Mouse (Mus musculus) c-Kit-negative CD71-positive TER-119-positive erythroid progenitor cells, embryonic 14.5 days (primary cell): ENCODE data around the gene Gcm1.

ENCODE experiments used
- DNase-seq: peaks from one replicate; pipeline ENCODE4 v3.0.0-alpha.2; 2013; ENCODE audit warnings: low read depth, low spot score

The Gcm1 gene

GRCm38 (mm10) chr9:78051677-78052076 is at the start of gene Gcm1:
Gcm1 (plus strand) TSS chr9:78051924.
- no peak for DNase-seq

GRCm38 (mm10) chr9:78003278-78003677 is 48.4 kb upstream of the Gcm1 start:
- DNase-seq = no peak

DNA sequence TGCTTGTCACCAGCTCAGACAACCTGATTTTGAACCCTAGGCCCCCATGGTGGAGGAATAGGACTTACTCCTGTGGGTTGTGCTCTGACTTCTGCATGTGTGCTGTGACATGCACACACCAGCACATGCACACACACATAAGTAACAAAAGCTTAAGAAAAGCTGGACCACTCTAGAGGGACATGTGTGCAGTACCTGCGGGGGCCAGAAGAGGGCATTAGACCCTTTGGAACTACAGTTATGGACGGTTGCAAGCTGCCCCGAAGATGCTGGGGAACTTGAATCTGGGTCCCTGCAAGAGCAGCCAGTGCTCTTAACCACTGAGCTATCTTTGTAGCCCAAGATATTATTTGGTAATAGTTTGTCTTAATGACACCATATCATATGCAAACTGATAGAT is 46.2 kb upstream of the Gcm1 start:
- no peak for DNase-seq

DNA sequence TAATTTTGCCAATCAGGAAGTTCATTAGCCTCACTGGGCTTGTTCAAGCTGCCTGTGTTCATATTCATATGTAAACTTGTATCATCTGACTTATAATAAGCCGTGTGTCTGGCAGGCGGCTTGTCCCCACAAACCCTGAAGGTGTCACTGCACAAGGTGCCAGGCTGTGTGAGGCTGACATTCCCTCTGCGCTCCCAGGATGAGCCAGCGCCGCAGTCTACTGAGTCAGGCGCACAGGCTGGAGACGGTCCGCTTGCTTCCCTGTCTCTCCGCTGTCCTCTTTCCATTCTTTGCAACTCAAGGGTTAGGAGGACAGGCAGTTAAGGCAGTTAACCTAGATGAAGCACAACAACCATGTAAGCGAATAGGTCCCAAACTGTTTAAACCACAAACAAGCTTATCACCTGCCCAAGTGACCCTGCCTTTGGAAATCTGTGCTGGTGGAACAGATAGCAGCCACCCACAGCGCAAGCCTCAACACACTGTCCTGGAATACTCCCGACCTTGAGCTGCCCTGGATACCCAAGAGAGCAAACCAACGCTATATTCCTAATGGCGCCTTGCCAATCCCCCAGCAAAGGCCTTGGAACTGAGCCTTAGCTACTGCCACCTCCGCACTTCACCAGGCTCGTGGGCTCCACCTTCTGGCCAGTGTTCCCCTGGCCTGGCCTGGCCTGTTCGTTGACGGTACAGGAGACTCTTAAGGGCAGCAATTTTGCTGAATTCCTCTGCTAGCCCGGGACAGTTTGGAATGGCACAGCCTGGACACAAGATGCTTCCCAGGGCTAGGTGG is 45.3 kb upstream of the Gcm1 start:
- no peak for DNase-seq

GRCm38 (mm10) chr9:78009382-78009781 is 42.3 kb upstream of the Gcm1 start:
- no peak for DNase-seq

- DNase-seq = no peak
Measured at GRCm38 (mm10) chr9:78010187-78010586, 41.5 kb upstream of the Gcm1 start.

GRCm38 (mm10) chr9:78010707-78011106 is 41.0 kb upstream of the Gcm1 start:
- DNase-seq = no peak

DNA sequence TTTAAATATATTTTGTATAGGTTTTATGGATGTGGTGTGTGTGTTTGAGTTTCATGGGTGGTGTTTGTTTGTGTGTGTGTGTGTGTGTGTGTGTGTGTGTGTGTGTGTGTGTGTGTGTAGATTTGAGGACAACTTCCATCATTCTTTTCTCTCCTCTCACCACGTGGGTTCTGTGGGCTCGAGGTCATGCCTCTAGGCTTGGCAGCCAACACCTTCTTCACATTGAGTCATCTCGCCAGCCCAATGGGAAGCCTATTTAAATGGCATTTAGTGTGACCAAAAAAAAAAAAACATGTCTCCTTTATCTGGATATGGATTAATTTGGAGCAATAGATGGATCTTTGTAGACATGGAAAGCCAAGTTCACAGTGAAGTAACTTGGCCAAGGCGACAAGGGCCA is 39.7 kb upstream of the Gcm1 start:
- DNase-seq = no peak

- DNase-seq = no peak
Measured at GRCm38 (mm10) chr9:78012681-78013080, 39.0 kb upstream of the Gcm1 start.

DNA sequence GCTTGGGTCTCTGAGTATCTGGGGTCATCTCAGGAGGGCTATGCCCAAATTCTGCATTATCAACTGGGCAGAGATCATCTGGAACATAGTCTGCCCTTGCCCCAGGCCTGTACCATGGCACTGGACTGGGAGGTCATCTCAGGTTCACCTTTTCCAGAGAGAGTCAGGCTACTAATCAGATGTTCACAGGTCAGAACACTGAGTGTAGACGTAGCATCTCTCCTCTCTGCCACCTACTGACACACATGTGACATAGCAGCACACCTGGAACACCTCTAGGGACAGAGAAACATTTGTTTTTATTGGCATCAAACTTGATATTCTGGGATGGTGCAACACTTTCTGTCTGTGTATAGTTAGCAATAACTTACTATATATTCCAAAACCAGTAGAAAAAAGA is 37.9 kb upstream of the Gcm1 start:
- no peak for DNase-seq

DNA sequence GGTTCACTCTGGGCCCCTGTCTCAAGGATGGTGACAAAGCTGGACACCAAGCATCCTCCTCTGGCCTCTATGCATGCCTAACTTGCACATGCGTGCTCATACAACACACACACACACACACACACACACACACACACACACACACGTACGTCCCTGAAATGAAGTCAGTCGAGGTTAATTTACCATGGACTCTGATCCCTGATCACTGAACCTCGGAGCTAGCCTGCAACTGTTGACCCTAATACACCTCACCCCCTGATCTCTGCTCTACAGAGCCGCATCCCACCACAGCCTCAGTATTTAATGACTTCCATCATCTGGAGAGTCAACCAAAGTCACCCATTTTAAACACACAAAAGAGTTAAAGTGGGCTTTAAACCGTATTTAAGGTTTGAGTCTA is 35.9 kb upstream of the Gcm1 start:
- no peak for DNase-seq

GRCm38 (mm10) chr9:78016288-78016687 is 35.4 kb upstream of the Gcm1 start:
- no peak for DNase-seq

- no peak for DNase-seq
Measured at GRCm38 (mm10) chr9:78021256-78021655, 30.5 kb upstream of the Gcm1 start.

DNA sequence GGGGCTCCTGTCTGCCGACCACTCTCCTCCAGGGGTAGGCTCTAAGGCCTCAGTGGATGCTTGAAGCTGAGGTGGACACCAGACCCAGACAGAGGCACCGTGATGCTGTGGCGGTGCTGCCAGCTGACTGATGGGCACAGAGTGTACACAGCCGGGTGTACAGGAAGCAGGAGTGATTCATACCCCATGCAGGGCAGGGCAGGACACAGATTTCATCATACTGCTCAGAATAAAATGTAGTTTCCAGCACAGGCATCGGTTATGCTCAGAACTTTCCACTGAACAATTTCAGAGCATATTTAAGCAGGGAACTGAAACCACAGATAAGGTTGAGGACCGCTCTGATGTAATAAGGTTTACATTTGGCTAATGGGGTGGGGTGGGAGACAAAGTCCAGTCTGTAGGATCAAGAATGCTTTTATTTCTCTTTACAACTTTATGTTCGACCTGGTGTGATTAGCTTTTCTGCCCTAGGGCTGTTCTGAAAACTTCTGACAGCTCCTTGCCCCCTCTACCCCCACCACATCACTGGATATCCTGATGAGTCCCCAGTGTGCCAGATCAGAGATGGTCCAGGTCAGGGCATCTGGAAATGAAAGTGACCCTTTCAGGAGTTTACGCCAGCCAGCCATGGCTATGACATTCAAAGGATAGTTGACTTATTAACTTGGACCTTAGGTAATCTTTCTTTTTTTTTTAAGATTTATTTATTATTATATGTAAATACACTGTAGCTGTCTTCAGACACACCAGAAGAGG is 29.4 kb upstream of the Gcm1 start:
- no peak for DNase-seq

GRCm38 (mm10) chr9:78024823-78025222 is 26.9 kb upstream of the Gcm1 start:
- DNase-seq = peak; percentile 17

DNA sequence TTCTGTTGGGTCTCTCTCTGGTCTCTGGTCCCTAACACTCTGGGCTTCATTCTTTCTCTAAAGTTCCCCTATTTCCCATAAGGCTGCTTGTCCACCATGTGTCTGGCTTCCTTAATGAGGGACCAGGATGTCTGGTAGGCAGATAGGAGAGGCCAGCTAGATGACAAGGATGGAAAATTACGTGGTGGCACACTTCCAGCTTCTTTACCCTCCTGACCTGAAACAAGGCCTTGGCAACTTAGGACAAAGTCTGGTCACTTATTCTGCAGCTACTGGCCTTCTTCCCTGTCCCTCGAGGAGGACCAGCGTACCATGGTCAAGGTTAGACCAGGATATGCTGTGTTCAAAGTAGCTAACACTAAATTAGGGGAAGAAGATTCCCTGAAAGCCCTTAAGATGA is 24.6 kb upstream of the Gcm1 start:
- no peak for DNase-seq

- no peak for DNase-seq
Measured at GRCm38 (mm10) chr9:78030835-78031456, 20.8 kb upstream of the Gcm1 start.

- no peak for DNase-seq
Measured at GRCm38 (mm10) chr9:78032930-78033329, 18.8 kb upstream of the Gcm1 start.

DNA sequence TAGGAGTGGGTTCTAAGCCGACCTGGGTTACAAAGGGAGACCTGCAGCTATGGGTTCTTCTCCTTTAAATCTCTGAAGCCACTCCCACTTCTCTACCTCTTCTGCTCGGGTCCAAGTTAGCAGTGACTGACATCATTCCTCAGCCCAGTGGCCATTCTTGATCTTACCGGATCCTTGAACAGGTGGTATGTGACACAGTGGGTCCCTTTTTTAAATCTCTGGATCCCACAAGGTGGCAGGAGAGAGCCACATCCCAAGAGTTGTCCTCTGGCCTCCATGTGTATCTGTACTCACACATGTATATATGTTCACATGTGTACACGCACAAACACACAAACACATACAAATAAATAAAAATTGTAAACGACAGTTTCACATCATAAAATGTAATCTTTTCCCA is 16.4 kb upstream of the Gcm1 start:
- no peak for DNase-seq

DNA sequence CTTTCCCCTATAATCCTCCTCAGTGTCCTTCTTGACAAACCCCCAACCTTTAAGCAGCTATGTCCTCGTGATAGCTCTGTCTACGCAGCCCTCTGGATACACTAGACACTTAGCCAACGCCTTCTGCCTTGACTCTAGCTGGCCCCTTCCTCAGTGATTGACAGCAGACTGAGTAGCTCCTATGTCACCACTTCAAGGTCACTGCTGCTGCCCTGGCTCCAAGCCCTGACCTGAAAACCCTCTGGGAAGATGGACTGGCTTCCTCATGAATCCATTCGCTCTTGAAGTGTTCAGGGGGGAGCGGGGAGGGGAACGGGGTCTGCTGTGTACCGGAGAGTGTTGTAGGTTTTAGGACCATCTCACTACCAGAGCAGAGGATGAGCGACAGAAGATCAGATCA is 15.9 kb upstream of the Gcm1 start:
- DNase-seq = no peak

GRCm38 (mm10) chr9:78038755-78039489 is 12.8 kb upstream of the Gcm1 start:
- DNase-seq = peak; percentile 71

- no peak for DNase-seq
Measured at GRCm38 (mm10) chr9:78045171-78045570, 6.6 kb upstream of the Gcm1 start.
